Mouse (Mus musculus) forebrain, embryonic 16.5 days (tissue): ENCODE data around the gene Pknox2. TPM values are rescaled to one million over a fixed set of nuclear protein-coding genes. Genes with fewer than 3 reads are reported as not detected.

Experiments
- ATAC-seq: fragments of 200-750 bp; cut with Nextera tagmentation; 2 replicates; pipeline ENCODE4 v1.8.0; 2017; ENCODE audit warnings: mild to moderate bottlenecking, moderate library complexity
- H3K27ac ChIP-seq: fragments of 300-500 bp; sonication (generic); 2 replicates; pipeline ENCODE4 v1.5.1; 2014; ENCODE audit warnings: low read length, control low read depth
- H3K27me3 ChIP-seq: fragments of 300-500 bp; sonication (generic); replicated peaks from 2 replicates; pipeline ENCODE4 v1.6.1; 2014; ENCODE audit warnings: low read length; ENCODE audit not compliant: control insufficient read depth, insufficient read depth
- H3K36me3 ChIP-seq: fragments of 300-500 bp; sonication (generic); 2 replicates; pipeline ENCODE4 v1.6.1; 2014; ENCODE audit not compliant: control insufficient read depth, insufficient read depth
- H3K4me1 ChIP-seq: fragments of 300-500 bp; sonication (generic); replicated peaks from 2 replicates; pipeline ENCODE4 v1.6.1; 2014; ENCODE audit warnings: low read length; ENCODE audit not compliant: control insufficient read depth, insufficient read depth
- H3K4me2 ChIP-seq: fragments of 300-500 bp; sonication (generic); 2 replicates; pipeline ENCODE4 v1.6.1; 2014; ENCODE audit warnings: mild to moderate bottlenecking, low read length, control low read depth
- H3K4me3 ChIP-seq: fragments of 300-500 bp; sonication (generic); replicated peaks from 2 replicates; pipeline ENCODE4 v1.5.1; 2014; ENCODE audit warnings: mild to moderate bottlenecking, low read length, control low read depth
- H3K9ac ChIP-seq: fragments of 300-500 bp; sonication (generic); replicated peaks from 2 replicates; pipeline ENCODE4 v1.6.1; 2014; ENCODE audit warnings: low read depth, low read length, control low read depth
- H3K9me3 ChIP-seq: fragments of 300-500 bp; sonication (generic); 2 replicates; pipeline ENCODE4 v1.6.1; 2016; ENCODE audit warnings: low read length; ENCODE audit not compliant: control insufficient read depth
- WGBS: fragments of 180-500 bp; shearing (Covaris S2); extraction: QIAGEN DNeasy Blood & Tissue Kit; methylation state at CpG from one replicate; pipeline ENCODE4 v1.1.7; 2014; 5-methylcytosine and 5-hydroxymethylcytosine counted together
- polyA plus RNA-seq: library from polyadenylated mRNA; unstranded; fragments of >200 nt; fragmentation: Nextera tagmentation; extraction: Ambion mirVana; gene quantifications from 2 replicates; pipeline ENCODE4 v1.2.1, GENCODE M21; 2015

Gene Pknox2
- polyA plus RNA-seq, 1 experiment from 2014 or later = 26.9 TPM

GRCm38 (mm10) chr9:36971066-36971465, 176.1 kb downstream of the Pknox2 start:
- no peak overlapping the region for H3K4me3 ChIP-seq
- H3K27me3 ChIP-seq = no peaks in the 10 kb centered on the region
- no peak for ATAC-seq
- WGBS = 36% methylated on average over 3 of the region's 3 CpGs
- H3K9me3 ChIP-seq = no peaks in the 10 kb centered on the region
- no peak overlapping the region for H3K4me2 ChIP-seq
- no peak overlapping the region for H3K9ac ChIP-seq
- no peak overlapping the region for H3K27ac ChIP-seq
- peaks cover 14% of the 10 kb centered on the region; the same call in 1 of the 2 replicates for H3K4me1 ChIP-seq
- no peaks in the 10 kb centered on the region for H3K36me3 ChIP-seq

- no peaks in the 10 kb centered on the region for H3K36me3 ChIP-seq
- H3K9ac ChIP-seq = no peak overlapping the region
- H3K9me3 ChIP-seq = no peaks in the 10 kb centered on the region
- H3K4me1 ChIP-seq = peaks cover 14% of the 10 kb centered on the region; the same call in 1 of the 2 replicates
- H3K27me3 ChIP-seq = no peaks in the 10 kb centered on the region
- H3K4me2 ChIP-seq = no peak overlapping the region
- ATAC-seq = peak; percentile 37; the same call in 1 of the 2 replicates
- WGBS = 5% methylated on average over 5 of the region's 5 CpGs
- no peak overlapping the region for H3K4me3 ChIP-seq
- no peak overlapping the region for H3K27ac ChIP-seq
These were observed 176.6 kb downstream of the Pknox2 start for GRCm38 (mm10) chr9:36970651-36971050.

GRCm38 (mm10) chr9:36969131-36969530, 178.1 kb downstream of the Pknox2 start:
- H3K4me2 ChIP-seq = no peak overlapping the region
- WGBS = 86% methylated on average over 1 of the region's 1 CpGs
- no peaks in the 10 kb centered on the region for H3K36me3 ChIP-seq
- H3K27me3 ChIP-seq = no peaks in the 10 kb centered on the region
- no peak overlapping the region for H3K4me3 ChIP-seq
- H3K4me1 ChIP-seq = peaks cover 17% of the 10 kb centered on the region
- ATAC-seq = no peak
- H3K9me3 ChIP-seq = no peaks in the 10 kb centered on the region
- no peak overlapping the region for H3K9ac ChIP-seq
- H3K27ac ChIP-seq = no peak overlapping the region

- no peaks in the 10 kb centered on the region for H3K27me3 ChIP-seq
- no peaks in the 10 kb centered on the region for H3K36me3 ChIP-seq
- no peak overlapping the region for H3K4me2 ChIP-seq
- 35% methylated on average over 7 of the region's 7 CpGs for WGBS
- H3K4me3 ChIP-seq = no peak overlapping the region
- peak; percentile 62 for ATAC-seq
- H3K9me3 ChIP-seq = no peaks in the 10 kb centered on the region
- no peak overlapping the region for H3K9ac ChIP-seq
- H3K27ac ChIP-seq = no peak overlapping the region
- H3K4me1 ChIP-seq = peaks cover 14% of the 10 kb centered on the region
These were observed 178.5 kb downstream of the Pknox2 start for GRCm38 (mm10) chr9:36968713-36969112.

- no peak overlapping the region for H3K4me2 ChIP-seq
- no peak overlapping the region for H3K27ac ChIP-seq
- no peaks in the 10 kb centered on the region for H3K27me3 ChIP-seq
- no peaks in the 10 kb centered on the region for H3K36me3 ChIP-seq
- no peak overlapping the region for H3K9ac ChIP-seq
- no peaks in the 10 kb centered on the region for H3K9me3 ChIP-seq
- H3K4me3 ChIP-seq = no peak overlapping the region
- H3K4me1 ChIP-seq = peaks cover 12% of the 10 kb centered on the region
- 74% methylated on average over 7 of the region's 7 CpGs for WGBS
- no peak for ATAC-seq
These were observed 179.0 kb downstream of the Pknox2 start for GRCm38 (mm10) chr9:36968236-36968635.

- Histone ChIP-seq H3K4me3 (no peak overlapping the region), H3K4me2 (no peak overlapping the region), H3K9ac (no peak overlapping the region), H3K36me3 (no peaks in the 10 kb centered on the region), H3K27ac (no peak overlapping the region), H3K27me3 (no peaks in the 10 kb centered on the region), H3K4me1 (peaks cover 3% of the 10 kb centered on the region; the same call in 1 of the 2 replicates), H3K9me3 (no peaks in the 10 kb centered on the region)
- WGBS = 64% methylated on average over 5 of the region's 5 CpGs
- no peak for ATAC-seq
These were observed 181.5 kb downstream of the Pknox2 start for GRCm38 (mm10) chr9:36965720-36966119.

GRCm38 (mm10) chr9:36964230-36964629, 183.0 kb downstream of the Pknox2 start:
- H3K4me2 ChIP-seq = no peak overlapping the region
- no peaks in the 10 kb centered on the region for H3K27me3 ChIP-seq
- H3K4me1 ChIP-seq = peaks cover 3% of the 10 kb centered on the region; the same call in 1 of the 2 replicates
- H3K9ac ChIP-seq = no peak overlapping the region
- no peaks in the 10 kb centered on the region for H3K36me3 ChIP-seq
- no peak overlapping the region for H3K4me3 ChIP-seq
- ATAC-seq = no peak
- no peaks in the 10 kb centered on the region for H3K9me3 ChIP-seq
- H3K27ac ChIP-seq = no peak overlapping the region
- WGBS = 5% methylated on average over 5 of the region's 5 CpGs

- WGBS = 59% methylated on average over 3 of the region's 3 CpGs
- Histone ChIP-seq H3K4me2 (no peak overlapping the region), H3K4me3 (no peak overlapping the region), H3K9me3 (no peaks in the 10 kb centered on the region), H3K9ac (no peak overlapping the region), H3K27ac (no peak overlapping the region), H3K27me3 (no peaks in the 10 kb centered on the region), H3K36me3 (no peaks in the 10 kb centered on the region), H3K4me1 (peaks cover 3% of the 10 kb centered on the region; the same call in 1 of the 2 replicates)
- ATAC-seq = no peak
These were observed 183.7 kb downstream of the Pknox2 start for GRCm38 (mm10) chr9:36963512-36963911.

- H3K27me3 ChIP-seq = no peaks in the 10 kb centered on the region
- no peak overlapping the region for H3K27ac ChIP-seq
- 35% methylated on average over 1 of the region's 1 CpGs for WGBS
- ATAC-seq = no peak; the same call in 1 of the 2 replicates
- H3K36me3 ChIP-seq = no peaks in the 10 kb centered on the region
- no peak overlapping the region for H3K4me3 ChIP-seq
- H3K9me3 ChIP-seq = no peaks in the 10 kb centered on the region
- peaks cover 3% of the 10 kb centered on the region; the same call in 1 of the 2 replicates for H3K4me1 ChIP-seq
- H3K4me2 ChIP-seq = no peak overlapping the region
- H3K9ac ChIP-seq = no peak overlapping the region
These were observed 185.3 kb downstream of the Pknox2 start for GRCm38 (mm10) chr9:36961874-36962273.

- Histone ChIP-seq H3K36me3 (no peaks in the 10 kb centered on the region), H3K9ac (no peak overlapping the region), H3K27ac (no peak overlapping the region), H3K9me3 (no peaks in the 10 kb centered on the region), H3K4me2 (no peak overlapping the region), H3K4me3 (no peak overlapping the region), H3K4me1 (peaks cover 3% of the 10 kb centered on the region; the same call in 1 of the 2 replicates), H3K27me3 (no peaks in the 10 kb centered on the region)
- no peak for ATAC-seq
- WGBS = 90% methylated on average over 5 of the region's 5 CpGs
These were observed 186.1 kb downstream of the Pknox2 start for GRCm38 (mm10) chr9:36961153-36961552.
